Mouse (Mus musculus) hindbrain, embryonic 16.5 days (tissue): ENCODE measurements at regions not wholly inside any gene's neighbourhood (a gene's known extent, or its start where the extent isn't known, plus 50 kb on each side); places are given as distances from the start of the nearest gene placed in this dataset.
"Not testable (repeated sequence)": the region's sequence is repeated elsewhere in the genome, so short reads cannot be mapped to it uniquely, and the experiment has no call there.

Source experiments
- ATAC-seq: fragments of 200-750 bp; cut with Nextera tagmentation; 2 replicates; pipeline ENCODE4 v1.8.0; 2017; ENCODE audit warnings: moderate TSS enrichment, moderate library complexity
- H3K27ac ChIP-seq: fragments of 300-500 bp; sonication (generic); 2 replicates; pipeline ENCODE4 v1.5.1; 2014; ENCODE audit warnings: low read depth, mild to moderate bottlenecking, control low read depth, low read length, moderate library complexity
- H3K27me3 ChIP-seq: fragments of 300-500 bp; sonication (generic); replicated peaks from 2 replicates; pipeline ENCODE4 v1.6.1; 2014; ENCODE audit warnings: low read length; ENCODE audit not compliant: control insufficient read depth, insufficient read depth
- H3K36me3 ChIP-seq: fragments of 300-500 bp; sonication (generic); 2 replicates; pipeline ENCODE4 v1.6.1; 2014; ENCODE audit warnings: mild to moderate bottlenecking, low read length, moderate library complexity, mixed read lengths; ENCODE audit not compliant: control insufficient read depth, insufficient read depth
- H3K4me1 ChIP-seq: fragments of 300-500 bp; sonication (generic); 2 replicates; pipeline ENCODE4 v1.6.1; 2014; ENCODE audit warnings: low read depth, low read length; ENCODE audit not compliant: control insufficient read depth, insufficient read depth
- H3K4me2 ChIP-seq: fragments of 300-500 bp; sonication (generic); 2 replicates; pipeline ENCODE4 v1.6.1; 2014; ENCODE audit warnings: mild to moderate bottlenecking, low read length, control low read depth, moderate library complexity
- H3K4me3 ChIP-seq: fragments of 300-500 bp; sonication (generic); 2 replicates; pipeline ENCODE4 v1.5.1; 2014; ENCODE audit warnings: mild to moderate bottlenecking, low read length, control low read depth, moderate library complexity
- H3K9ac ChIP-seq: fragments of 300-500 bp; sonication (generic); 2 replicates; pipeline ENCODE4 v1.6.1; 2014; ENCODE audit warnings: low read depth, mild to moderate bottlenecking, control low read depth, low read length, moderate library complexity
- H3K9me3 ChIP-seq: fragments of 300-500 bp; sonication (generic); 2 replicates; pipeline ENCODE4 v1.6.1; 2014; ENCODE audit warnings: mild to moderate bottlenecking, low read length, moderate library complexity; ENCODE audit not compliant: control insufficient read depth
- WGBS: fragments of 180-500 bp; shearing (Covaris S2); extraction: QIAGEN DNeasy Blood & Tissue Kit; methylation state at CpG from one replicate; pipeline ENCODE4 v1.1.7; 2014; 5-methylcytosine and 5-hydroxymethylcytosine counted together

GRCm38 (mm10) chr8:18007567-18007966 lies 970.5 kb downstream of the Defb40 start:
- Histone ChIP-seq H3K36me3 (no peaks in the 10 kb centered on the region), H3K9ac (no peak overlapping the region), H3K4me2 (no peak overlapping the region), H3K4me1 (no peaks in the 10 kb centered on the region), H3K4me3 (no peak overlapping the region), H3K9me3 (no peaks in the 10 kb centered on the region), H3K27ac (no peak overlapping the region), H3K27me3 (no peaks in the 10 kb centered on the region)
- 61% methylated on average over 4 of the region's 4 CpGs for WGBS
- ATAC-seq: 0 out of 2 replicates have a peak, but pooled peaks have one; percentile 27

DNA sequence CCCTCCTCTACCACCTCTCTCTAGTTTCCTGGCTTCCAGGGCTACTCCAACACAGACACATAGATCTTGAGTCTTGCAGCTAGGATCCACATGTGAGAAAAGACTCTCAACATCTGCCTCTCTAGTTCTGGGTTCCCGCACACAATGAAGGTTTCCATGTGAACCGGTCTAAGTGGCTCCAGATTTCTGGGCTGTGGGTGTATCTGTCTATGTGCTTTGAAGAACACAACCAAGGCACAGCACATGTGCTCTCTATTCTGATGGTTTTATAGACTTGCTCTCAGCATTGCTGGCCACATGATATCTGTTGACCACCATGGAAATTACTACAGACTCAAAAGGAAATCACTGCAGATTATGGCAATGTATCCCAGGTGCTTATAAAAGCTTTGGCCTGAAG lies 972.4 kb downstream of the Defb40 start:
- WGBS: 88% methylated on average over 2 of the region's 2 CpGs

GRCm38 (mm10) chr8:18000750-18001149 lies 977.3 kb downstream of the Defb40 start:
- no peak for ATAC-seq

More for the DNA sequence above, 972.4 kb downstream of the Defb40 start:
- H3K4me1 ChIP-seq: no peaks in the 10 kb centered on the region
- no peaks in the 10 kb centered on the region for H3K9me3 ChIP-seq
- H3K27ac ChIP-seq: no peak overlapping the region
- H3K9ac ChIP-seq: no peak overlapping the region
- H3K4me3 ChIP-seq: no peak overlapping the region
- no peak for ATAC-seq
- H3K36me3 ChIP-seq: no peaks in the 10 kb centered on the region
- H3K4me2 ChIP-seq: no peak overlapping the region
- no peaks in the 10 kb centered on the region for H3K27me3 ChIP-seq

GRCm38 (mm10) chr8:17984779-17985178 lies 993.3 kb downstream of the Defb40 start:
- WGBS: 76% methylated on average over 1 of the region's 1 CpGs
- no peaks in the 10 kb centered on the region for H3K27me3 ChIP-seq
- no peak overlapping the region for H3K9ac ChIP-seq
- no peak overlapping the region for H3K4me3 ChIP-seq
- H3K4me2 ChIP-seq: no peak overlapping the region
- H3K27ac ChIP-seq: no peak overlapping the region
- no peaks in the 10 kb centered on the region for H3K36me3 ChIP-seq
- no peaks in the 10 kb centered on the region for H3K9me3 ChIP-seq
- no peaks in the 10 kb centered on the region for H3K4me1 ChIP-seq
- ATAC-seq: no peak

More at GRCm38 (mm10) chr8:18000750-18001149, 977.3 kb downstream of the Defb40 start:
- Histone ChIP-seq H3K36me3 (no peaks in the 10 kb centered on the region), H3K27me3 (no peaks in the 10 kb centered on the region), H3K27ac (no peak overlapping the region), H3K4me1 (no peaks in the 10 kb centered on the region), H3K4me2 (no peak overlapping the region), H3K4me3 (no peak overlapping the region), H3K9ac (no peak overlapping the region), H3K9me3 (no peaks in the 10 kb centered on the region)
- whole genome bisulfite sequencing: 73% methylated on average over 5 of the region's 5 CpGs

DNA sequence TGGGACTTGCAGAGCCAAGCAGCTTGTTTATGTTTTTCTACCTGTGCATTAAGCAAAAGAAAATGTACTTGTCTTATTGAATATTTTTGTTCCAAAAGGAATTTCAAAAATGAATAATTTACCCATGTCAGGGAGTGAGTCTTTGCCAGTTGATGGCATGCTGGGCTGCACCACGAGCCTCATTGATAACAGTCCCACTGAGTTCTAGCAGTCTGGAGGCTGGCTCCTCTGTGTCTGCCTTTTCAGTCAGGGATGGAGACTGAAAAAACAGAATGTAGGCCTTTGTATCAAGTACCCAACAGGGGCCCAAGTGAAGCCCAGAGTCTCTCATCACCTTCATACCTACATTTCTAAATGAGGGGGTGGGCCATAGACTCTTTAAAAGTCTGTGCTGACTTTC lies 1029.2 kb downstream of the Defb40 start:
- Histone ChIP-seq H3K27ac (no peak overlapping the region), H3K27me3 (no peaks in the 10 kb centered on the region), H3K36me3 (no peaks in the 10 kb centered on the region), H3K4me1 (peaks cover 6% of the 10 kb centered on the region; the same call in 1 of the 2 replicates), H3K4me3 (no peak overlapping the region), H3K9ac (no peak overlapping the region), H3K4me2 (no peak overlapping the region), H3K9me3 (no peaks in the 10 kb centered on the region)
- ATAC-seq: peak; percentile 70
- WGBS: 16% methylated on average over 1 of the region's 1 CpGs

GRCm38 (mm10) chr8:17948053-17948834 lies 1029.8 kb downstream of the Defb40 start:
- Histone ChIP-seq H3K9ac (0 out of 2 replicates have a peak overlapping the region, but pooled peaks have one; percentile 7), H3K9me3 (no peaks in the 10 kb centered on the region), H3K36me3 (no peaks in the 10 kb centered on the region), H3K27ac (no peak overlapping the region), H3K4me3 (peak overlapping the region; percentile 15), H3K27me3 (no peaks in the 10 kb centered on the region), H3K4me1 (peaks cover 6% of the 10 kb centered on the region; the same call in 1 of the 2 replicates), H3K4me2 (peak overlapping the region; percentile 46)
- 42% methylated on average over 22 of the region's 22 CpGs for WGBS
- ATAC-seq: peak; percentile 88

GRCm38 (mm10) chr8:17934696-17935095 lies 1043.4 kb downstream of the Defb40 start:
- Histone ChIP-seq H3K27ac (no peak overlapping the region), H3K36me3 (no peaks in the 10 kb centered on the region), H3K4me1 (no peaks in the 10 kb centered on the region), H3K27me3 (no peaks in the 10 kb centered on the region), H3K9ac (no peak overlapping the region), H3K4me2 (no peak overlapping the region), H3K4me3 (no peak overlapping the region), H3K9me3 (no peaks in the 10 kb centered on the region)
- no peak for ATAC-seq

DNA sequence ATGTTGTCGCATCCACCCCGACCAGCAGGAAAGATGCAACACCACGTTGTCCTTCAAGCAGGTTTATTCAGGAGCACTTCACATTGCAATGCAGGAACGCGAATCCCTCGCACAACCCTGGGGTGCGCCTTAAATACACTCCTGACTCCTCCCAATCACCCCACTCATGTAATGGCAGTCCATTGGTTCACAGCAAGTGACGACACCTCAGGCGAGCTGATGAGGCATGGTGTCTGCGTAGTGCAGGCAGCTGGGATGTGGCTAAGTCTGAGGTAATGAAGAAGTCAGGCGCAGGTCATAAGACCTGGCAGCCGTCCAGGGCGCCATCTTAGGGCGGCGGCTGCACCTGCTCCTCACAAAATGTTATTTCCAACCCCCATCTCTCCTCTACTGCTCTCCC lies 1068.7 kb downstream of the Defb40 start:
- Histone ChIP-seq H3K27ac (no peak overlapping the region), H3K4me1 (no peaks in the 10 kb centered on the region), H3K9me3 (no peaks in the 10 kb centered on the region), H3K36me3 (no peaks in the 10 kb centered on the region), H3K9ac (no peak overlapping the region), H3K4me2 (no peak overlapping the region), H3K27me3 (no peaks in the 10 kb centered on the region), H3K4me3 (no peak overlapping the region)
- WGBS: 92% methylated on average over 15 of the region's 15 CpGs
- ATAC-seq: no peak

- H3K4me2 ChIP-seq, H3K9me3 ChIP-seq, H3K4me3 ChIP-seq, H3K9ac ChIP-seq, H3K36me3 ChIP-seq, H3K4me1 ChIP-seq, ATAC-seq, H3K27me3 ChIP-seq, H3K27ac ChIP-seq: not testable (repeated sequence)
- WGBS: 82% methylated on average over 5 of the region's 5 CpGs
Observed at GRCm38 (mm10) chr8:17888598-17888997, 1089.5 kb downstream of the Defb40 start.
